Mouse (Mus musculus) E14TG2a.4 (cell line): Measurements from ENCODE around the gene Shmt2.
A peak's percentile ranks its signal among the peaks of the same experiment; 100 is the strongest.

Source experiments
- H3K27me3 ChIP-seq: 2 replicates; pipeline ENCODE4 v1.6.1; 2014; ENCODE audit warnings: low read length, control low read depth; ENCODE audit not compliant: insufficient read depth
- H3K36me3 ChIP-seq: 2 replicates; pipeline ENCODE4 v1.6.1; 2014; ENCODE audit warnings: low read length, control low read depth; ENCODE audit not compliant: insufficient read depth
- H3K4me1 ChIP-seq: replicated peaks from 2 replicates; pipeline ENCODE4 v1.6.1; 2014; ENCODE audit warnings: low read depth, low read length, control low read depth
- H3K4me3 ChIP-seq: replicated peaks from 2 replicates; pipeline ENCODE4 v1.5.1; 2014; ENCODE audit warnings: mild to moderate bottlenecking, low read length
- H3K9me3 ChIP-seq: 2 replicates; pipeline ENCODE4 v1.6.1; 2014; ENCODE audit warnings: low read length, control low read depth
- CTCF ChIP-seq: conservative IDR thresholded peaks from 2 replicates; pipeline ENCODE4 v1.5.1; 2014; ENCODE audit warnings: low read length
- NANOG ChIP-seq: IDR thresholded peaks from 2 replicates; pipeline ENCODE4 v1.6.1; 2014; ENCODE audit warnings: borderline replicate concordance, low read length, mixed read lengths
- POU5F1 ChIP-seq: IDR thresholded peaks from 2 replicates; pipeline ENCODE4 v1.6.1; 2014; ENCODE audit warnings: low read length, borderline replicate concordance

Gene Shmt2

DNA sequence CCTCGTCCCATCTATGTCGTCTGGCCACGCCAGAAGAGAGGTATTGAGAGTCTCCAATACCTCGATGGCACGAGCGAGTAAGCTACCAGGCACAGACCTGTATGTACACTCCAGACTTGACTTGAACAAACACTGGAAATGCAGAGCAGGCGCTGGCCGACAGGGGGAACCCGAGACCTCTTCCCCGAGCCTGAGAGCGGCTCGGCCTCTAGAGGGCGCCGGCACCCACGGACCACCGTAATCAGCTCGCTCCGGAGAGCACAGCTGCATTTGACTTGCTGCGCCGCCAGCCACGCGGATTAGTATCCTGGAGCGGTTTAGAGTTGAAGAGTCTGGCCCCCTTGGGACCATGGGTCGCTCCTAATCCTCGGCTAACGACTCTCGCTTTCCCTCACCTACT is 9.4 kb downstream of the Shmt2 start:
- TF ChIP-seq NANOG (no peak), CTCF (peak; percentile 97), POU5F1 (no peak)
- Histone ChIP-seq H3K9me3 (peaks cover under 1% of the 10 kb centered on the region; the same call in 1 of the 2 replicates), H3K4me3 (peak overlapping the region; percentile 79)

DNA sequence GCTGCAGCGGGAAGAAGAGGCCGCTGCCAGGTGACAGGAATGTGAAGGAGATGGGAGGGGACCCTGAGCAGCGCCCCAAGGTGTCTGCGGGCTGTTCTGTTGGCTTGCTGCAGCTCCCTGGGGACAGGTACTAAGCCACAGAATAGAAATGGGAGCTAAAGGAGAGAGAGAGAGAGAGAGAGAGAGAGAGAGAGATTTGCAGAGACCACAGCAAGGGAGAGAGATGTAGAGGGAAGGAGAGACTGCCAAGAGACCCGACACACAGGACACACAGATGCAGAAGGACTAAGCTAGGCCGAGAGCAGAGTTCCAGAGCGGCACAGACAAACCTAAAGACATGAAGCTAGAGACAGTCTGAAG is 10.0 kb downstream of the Shmt2 start:
- Histone ChIP-seq H3K4me3 (peak overlapping the region; percentile 79), H3K27me3 (peaks cover 83% of the 10 kb centered on the region), H3K4me1 (peaks cover 93% of the 10 kb centered on the region), H3K9me3 (peaks cover 5% of the 10 kb centered on the region), H3K36me3 (peaks cover 17% of the 10 kb centered on the region)
- no peak for TF ChIP-seq POU5F1
- TF ChIP-seq NANOG: no peak
- TF ChIP-seq CTCF: no peak

More for the DNA sequence above, 9.4 kb downstream of the Shmt2 start:
- peaks cover 93% of the 10 kb centered on the region for H3K4me1 ChIP-seq
- H3K36me3 ChIP-seq: peaks cover 22% of the 10 kb centered on the region
- H3K27me3 ChIP-seq: peaks cover 81% of the 10 kb centered on the region

DNA sequence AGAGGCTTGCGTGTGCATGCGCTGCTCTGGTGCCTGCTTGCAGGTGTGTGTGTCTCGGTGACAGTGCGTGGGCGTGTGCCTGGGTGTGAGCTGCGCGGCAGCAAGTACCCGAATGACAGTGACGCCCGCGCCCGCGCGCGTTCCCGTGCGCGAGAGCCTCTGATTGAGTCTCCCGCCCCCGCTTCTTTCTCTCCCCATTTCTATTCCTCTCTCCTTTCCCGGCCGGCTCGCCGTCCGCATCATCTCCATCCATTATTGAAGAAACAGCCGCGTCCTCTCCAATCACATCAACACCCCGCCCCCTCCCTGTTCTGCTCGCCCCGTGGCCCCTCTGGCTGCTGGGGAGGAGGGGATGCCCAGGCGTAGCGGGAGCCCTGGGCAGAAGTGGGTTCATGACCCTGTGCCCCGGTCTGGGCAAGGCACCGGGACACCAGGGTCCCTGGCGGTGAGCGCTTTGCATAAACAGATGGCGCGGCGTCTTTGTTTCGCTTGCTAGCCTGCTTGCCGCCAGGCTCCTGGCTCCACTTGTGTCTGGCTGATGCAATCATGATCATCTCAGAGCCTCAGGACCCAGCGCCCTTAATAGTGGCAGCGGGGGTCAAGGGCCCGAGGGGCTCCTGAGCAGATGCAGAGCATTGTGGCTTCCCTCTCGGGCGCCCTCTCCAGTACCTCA is 10.5 kb downstream of the Shmt2 start:
- TF ChIP-seq POU5F1: no peak
- Histone ChIP-seq H3K9me3 (peaks cover 6% of the 10 kb centered on the region), H3K36me3 (peaks cover 12% of the 10 kb centered on the region), H3K4me1 (peaks cover 91% of the 10 kb centered on the region), H3K27me3 (peaks cover 85% of the 10 kb centered on the region), H3K4me3 (peak overlapping the region; percentile 79)

DNA sequence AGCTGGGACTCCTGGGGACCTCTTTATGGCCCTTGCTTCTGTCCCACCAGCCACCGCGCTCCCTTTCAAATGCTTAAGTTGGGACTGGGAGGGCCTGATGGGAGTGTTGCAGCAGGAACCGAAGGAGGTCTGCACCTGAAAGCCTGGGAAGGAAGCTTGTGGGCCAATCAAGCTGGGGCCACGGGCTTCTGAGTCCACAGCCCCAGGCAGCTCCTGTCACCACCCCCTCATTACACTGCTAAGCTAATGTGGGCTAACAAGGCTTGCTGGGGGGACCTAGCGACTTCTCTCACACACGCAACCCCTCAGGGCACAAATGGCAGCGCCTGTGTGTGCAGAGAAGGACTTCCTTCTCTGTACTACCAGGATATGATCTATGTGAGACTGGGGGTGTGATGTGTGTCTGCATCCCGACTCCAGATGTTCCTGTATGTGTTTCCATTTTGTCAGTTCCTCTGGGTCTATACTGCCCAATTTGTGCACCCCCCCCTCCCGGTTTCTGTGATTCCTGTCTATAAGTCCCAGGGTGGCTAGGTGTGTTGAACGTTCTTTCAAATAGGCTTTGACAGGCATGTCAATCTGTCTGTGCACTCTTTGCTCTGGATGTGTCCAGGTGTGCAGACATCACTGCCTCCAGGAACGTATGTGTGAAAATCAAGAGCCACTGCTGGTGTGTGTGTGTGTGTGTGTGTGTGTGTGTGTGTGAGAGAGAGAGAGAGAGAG is 11.2 kb downstream of the Shmt2 start:
- H3K36me3 ChIP-seq: peaks cover 5% of the 10 kb centered on the region
- H3K4me1 ChIP-seq: peaks cover 84% of the 10 kb centered on the region
- TF ChIP-seq NANOG (no peak), CTCF (no peak), POU5F1 (no peak)
- H3K27me3 ChIP-seq: peaks cover 83% of the 10 kb centered on the region
- peak overlapping the region; percentile 79 for H3K4me3 ChIP-seq
- peaks cover 6% of the 10 kb centered on the region for H3K9me3 ChIP-seq

DNA sequence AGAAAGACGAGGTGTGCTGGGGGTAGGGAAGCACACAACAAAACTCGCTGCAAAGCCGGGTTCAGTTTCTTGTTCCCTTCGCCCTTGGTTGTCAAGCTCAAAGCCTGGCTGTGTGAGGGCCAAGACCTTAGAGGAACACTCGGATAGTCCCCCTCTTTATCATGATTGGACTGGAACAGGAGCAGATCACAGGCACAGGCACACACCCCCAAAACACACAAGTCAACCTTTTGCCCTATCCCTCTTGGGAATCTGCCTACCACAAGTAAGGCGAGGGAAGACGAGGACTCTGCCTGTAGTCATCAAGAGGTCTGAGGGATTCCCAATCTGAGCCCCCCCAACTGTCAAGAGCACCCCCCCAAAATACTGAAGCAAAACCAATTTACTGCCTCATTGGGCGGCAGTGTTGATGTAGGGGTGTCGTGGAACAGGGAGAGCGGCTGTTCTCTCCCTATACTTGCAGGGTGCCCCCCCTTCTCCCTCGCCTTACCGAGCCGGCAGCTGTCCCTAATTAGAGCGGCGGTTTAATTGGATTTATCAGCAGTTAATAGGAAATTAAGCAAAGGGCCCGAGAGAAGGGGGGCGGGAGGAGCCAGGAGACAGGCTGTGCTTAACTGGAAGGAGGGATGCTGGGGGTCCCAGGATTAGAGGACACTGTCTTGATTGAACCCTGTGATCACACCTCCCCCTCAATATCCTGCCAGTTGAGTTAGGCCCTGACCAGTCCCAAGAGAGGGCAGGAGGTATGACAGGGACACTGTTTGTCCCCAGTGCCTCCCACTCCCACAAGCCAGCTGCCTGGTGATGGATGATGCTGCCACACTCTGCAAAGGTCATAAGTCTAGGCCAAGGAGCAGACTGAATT is 12.2 kb downstream of the Shmt2 start:
- peaks cover 73% of the 10 kb centered on the region for H3K27me3 ChIP-seq
- H3K9me3 ChIP-seq: peaks cover 6% of the 10 kb centered on the region
- H3K4me1 ChIP-seq: peaks cover 74% of the 10 kb centered on the region
- H3K36me3 ChIP-seq: no peaks in the 10 kb centered on the region
- peak overlapping the region; percentile 79 for H3K4me3 ChIP-seq
- TF ChIP-seq CTCF (no peak), POU5F1 (no peak), NANOG (no peak)

DNA sequence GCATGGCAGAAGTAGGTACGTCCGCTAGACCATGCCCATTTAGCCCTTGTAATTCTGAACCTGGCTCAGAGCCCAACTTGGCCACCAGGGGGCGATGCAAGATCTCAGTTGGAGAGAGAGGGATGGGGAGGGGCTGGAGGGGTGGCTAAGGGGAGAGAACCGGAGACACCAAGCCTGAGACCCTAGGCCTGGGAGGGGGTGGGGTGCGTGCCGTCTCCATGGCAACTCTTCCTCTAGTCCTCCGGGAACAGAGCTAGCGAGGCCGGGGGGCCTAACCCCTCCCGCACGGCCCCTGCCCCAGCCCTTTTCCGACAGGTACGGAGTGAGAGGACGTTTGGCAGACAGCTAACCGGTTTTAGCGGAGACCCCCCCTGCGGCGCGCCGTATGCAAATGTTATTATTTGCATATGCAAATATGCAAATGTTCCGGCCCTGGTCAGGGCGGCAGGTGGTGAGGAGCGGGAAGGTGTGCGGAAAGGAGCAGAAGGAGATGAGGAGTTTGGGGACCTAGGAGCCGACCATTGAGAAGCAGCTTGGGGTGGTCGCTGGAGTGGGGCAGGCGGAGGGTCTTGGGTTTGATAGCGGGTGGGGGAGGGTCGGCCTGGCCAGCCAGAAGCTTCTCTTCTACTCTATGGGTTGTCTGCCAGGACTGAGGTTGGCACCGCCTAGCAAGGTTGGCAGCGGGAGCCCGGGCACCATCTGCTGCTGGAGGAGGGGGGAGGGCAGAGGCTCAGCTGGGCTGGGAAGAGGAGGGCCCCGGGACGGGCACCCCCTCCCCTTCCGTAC is 13.0 kb downstream of the Shmt2 start:
- H3K4me3 ChIP-seq: peak overlapping the region; percentile 79
- peaks cover 6% of the 10 kb centered on the region for H3K9me3 ChIP-seq
- peak; percentile 99 for TF ChIP-seq POU5F1
- no peak for TF ChIP-seq NANOG
- TF ChIP-seq CTCF: peak; percentile 85
- no peaks in the 10 kb centered on the region for H3K36me3 ChIP-seq
- H3K27me3 ChIP-seq: peaks cover 69% of the 10 kb centered on the region
- H3K4me1 ChIP-seq: peaks cover 66% of the 10 kb centered on the region

GRCm38 (mm10) chr10:127508239-127508638 is 14.0 kb downstream of the Shmt2 start:
- Histone ChIP-seq H3K4me3 (peak overlapping the region; percentile 79), H3K27me3 (peaks cover 67% of the 10 kb centered on the region), H3K9me3 (peaks cover 6% of the 10 kb centered on the region), H3K4me1 (peaks cover 56% of the 10 kb centered on the region), H3K36me3 (no peaks in the 10 kb centered on the region)
- peak; percentile 61 for TF ChIP-seq CTCF
- no peak for TF ChIP-seq POU5F1
